Mouse (Mus musculus) MEL (cell line): ENCODE data around the gene Col25a1. TPM values are rescaled to one million over a fixed set of nuclear protein-coding genes. Genes with fewer than 3 reads are reported as not detected.

Experiments used
- DNase-seq: peaks from one replicate; pipeline ENCODE4 v3.0.0; 2011; ENCODE audit warnings: low read depth, low spot score
- H3K27ac ChIP-seq: 2 replicates; pipeline ENCODE4 v1.5.1; 2012; ENCODE audit warnings: low read depth, mild to moderate bottlenecking, control low read depth, low read length, moderate library complexity; ENCODE audit not compliant: control insufficient read depth
- H3K27me3 ChIP-seq, 2 experiments: fragments of 150-350 bp in 1 of 2; sonication (generic) in 1 of 2; 2 replicates each; pipeline ENCODE4 v1.6.1; 2012; ENCODE audit warnings: low read length in 2 of 2, mild to moderate bottlenecking in 2 of 2, improper control_type of control experiment in 1 of 2, moderate library complexity in 1 of 2; ENCODE audit not compliant: insufficient read depth in 2 of 2, control insufficient read depth in 1 of 2
- H3K36me3 ChIP-seq, 2 experiments: 2 replicates each; pipeline ENCODE4 v1.6.1; 2012 to 2014; ENCODE audit warnings: low read length in 2 of 2, improper control_type of control experiment in 1 of 2, inconsistent platforms in 1 of 2, mild to moderate bottlenecking in 1 of 2; ENCODE audit not compliant: insufficient read depth in 2 of 2, control insufficient read depth in 1 of 2
- H3K4me1 ChIP-seq, 2 experiments: fragments of 150-350 bp in 1 of 2; sonication (generic) in 1 of 2; 2 replicates each; pipeline ENCODE4 v1.6.1; 2012; ENCODE audit warnings: low read length in 2 of 2, improper control_type of control experiment in 1 of 2, mild to moderate bottlenecking in 1 of 2; ENCODE audit not compliant: insufficient read depth in 2 of 2, control insufficient read depth in 1 of 2
- H3K4me3 ChIP-seq, 2 experiments: fragments of 150-350 bp in 1 of 2; sonication (generic) in 1 of 2; 2 replicates each; pipeline ENCODE4 v1.5.1; 2012; ENCODE audit warnings: low read depth in 2 of 2, low read length in 2 of 2, mild to moderate bottlenecking in 2 of 2, moderate library complexity in 2 of 2, control low read depth in 1 of 2, improper control_type of control experiment in 1 of 2; ENCODE audit not compliant: control insufficient read depth in 1 of 2, insufficient read depth in 1 of 2
- H3K79me2 ChIP-seq: 2 replicates; pipeline ENCODE4 v1.6.1; 2012; ENCODE audit warnings: mild to moderate bottlenecking, low read length, moderate library complexity; ENCODE audit not compliant: control insufficient read depth, poor library complexity, insufficient read depth
- H3K9ac ChIP-seq: 2 replicates; pipeline ENCODE4 v1.6.1; 2012; ENCODE audit warnings: low read depth, mild to moderate bottlenecking, control low read depth, low read length, moderate library complexity; ENCODE audit not compliant: control insufficient read depth, poor library complexity, severe bottlenecking
- H3K9me3 ChIP-seq: fragments of 150-350 bp; sonication (generic); replicated peaks from 2 replicates; pipeline ENCODE4 v1.6.1; 2012; ENCODE audit warnings: mild to moderate bottlenecking, low read length, improper control_type of control experiment, moderate library complexity; ENCODE audit not compliant: insufficient read depth
- BHLHE40 ChIP-seq: IDR thresholded peaks from 2 replicates; pipeline ENCODE4 v1.6.1; 2012; ENCODE audit warnings: low read depth, mild to moderate bottlenecking, inconsistent platforms, low read length, improper control_type of control experiment, borderline replicate concordance
- CHD1 ChIP-seq: IDR thresholded peaks from 2 replicates; pipeline ENCODE4 v1.6.1; 2012; ENCODE audit warnings: low read depth, mild to moderate bottlenecking, inconsistent platforms, low read length, improper control_type of control experiment
- ELF1 ChIP-seq: IDR thresholded peaks from 2 replicates; pipeline ENCODE4 v1.6.1; 2014; ENCODE audit warnings: low read depth, mild to moderate bottlenecking, inconsistent platforms, low read length, improper control_type of control experiment, moderate library complexity
- GABPA ChIP-seq: IDR thresholded peaks from 2 replicates; pipeline ENCODE4 v1.6.1; 2012; ENCODE audit warnings: low read depth, mild to moderate bottlenecking, inconsistent platforms, low read length, improper control_type of control experiment, moderate library complexity
- HCFC1 ChIP-seq: IDR thresholded peaks from 2 replicates; pipeline ENCODE4 v1.6.1; 2012; ENCODE audit warnings: low read depth, mild to moderate bottlenecking, inconsistent platforms, low read length, improper control_type of control experiment, moderate library complexity
- JUND ChIP-seq: IDR thresholded peaks from 2 replicates; pipeline ENCODE4 v1.6.1; 2011; ENCODE audit warnings: low read depth, mild to moderate bottlenecking, improper control_type of control experiment, low read length
- KAT2A ChIP-seq: conservative IDR thresholded peaks from 2 replicates; pipeline ENCODE4 v1.6.1; 2012; ENCODE audit warnings: low read depth, low read length, improper control_type of control experiment, inconsistent platforms
- MAX ChIP-seq: IDR thresholded peaks from 2 replicates; pipeline ENCODE4 v1.6.1; 2011; ENCODE audit warnings: low read length, improper control_type of control experiment
- MAZ ChIP-seq: IDR thresholded peaks from 2 replicates; pipeline ENCODE4 v1.6.1; 2012; ENCODE audit warnings: low read depth, mild to moderate bottlenecking, inconsistent platforms, low read length, improper control_type of control experiment
- MEF2A ChIP-seq: IDR thresholded peaks from 2 replicates; pipeline ENCODE4 v1.6.1; 2014; ENCODE audit warnings: low read depth, mild to moderate bottlenecking, inconsistent platforms, low read length, improper control_type of control experiment; ENCODE audit not compliant: poor library complexity, insufficient replicate concordance, severe bottlenecking; ENCODE audit errors: extremely low read depth
- MXI1 ChIP-seq: IDR thresholded peaks from 2 replicates; pipeline ENCODE4 v1.6.1; 2011; ENCODE audit warnings: mild to moderate bottlenecking, low read depth, low read length, improper control_type of control experiment
- MYC ChIP-seq: IDR thresholded peaks from 2 replicates; pipeline ENCODE4 v1.6.1; 2011; ENCODE audit warnings: low read depth, mild to moderate bottlenecking, low read length, improper control_type of control experiment, moderate library complexity
- NELFE ChIP-seq: IDR thresholded peaks from 2 replicates; pipeline ENCODE4 v1.6.1; 2011; ENCODE audit warnings: low read depth, low read length, improper control_type of control experiment
- POLR2A ChIP-seq, 2 experiments: IDR thresholded peaks; 2 replicates each; pipeline ENCODE4 v1.6.1; 2011 to 2012; ENCODE audit warnings: low read length in 2 of 2, mild to moderate bottlenecking in 2 of 2, control low read depth in 1 of 2, improper control_type of control experiment in 1 of 2, low read depth in 1 of 2, moderate library complexity in 1 of 2; ENCODE audit not compliant: control insufficient read depth in 1 of 2, insufficient read depth in 1 of 2, poor library complexity in 1 of 2
- POLR2AphosphoS5 ChIP-seq: IDR thresholded peaks from 2 replicates; pipeline ENCODE4 v1.6.1; 2012; ENCODE audit warnings: low read depth, borderline replicate concordance, mild to moderate bottlenecking, inconsistent platforms, low read length, moderate library complexity, mixed read lengths
- RAD21 ChIP-seq: IDR thresholded peaks from 2 replicates; pipeline ENCODE4 v1.6.1; 2011; ENCODE audit warnings: mild to moderate bottlenecking, low read depth, low read length, improper control_type of control experiment
- SMC3 ChIP-seq: IDR thresholded peaks from 2 replicates; pipeline ENCODE4 v1.6.1; 2011; ENCODE audit warnings: low read depth, low read length, improper control_type of control experiment
- TCF12 ChIP-seq: IDR thresholded peaks from 2 replicates; pipeline ENCODE4 v1.6.1; 2014; ENCODE audit warnings: low read depth, mild to moderate bottlenecking, inconsistent platforms, low read length, improper control_type of control experiment, moderate library complexity
- USF2 ChIP-seq, 2 experiments: IDR thresholded peaks; 2 replicates each; pipeline ENCODE4 v1.6.1; 2011 to 2012; ENCODE audit warnings: improper control_type of control experiment in 2 of 2, low read length in 2 of 2, borderline replicate concordance in 1 of 2, inconsistent platforms in 1 of 2, low read depth in 1 of 2, mild to moderate bottlenecking in 1 of 2; ENCODE audit not compliant: insufficient read depth in 1 of 2
- ZNF384 ChIP-seq: IDR thresholded peaks from 2 replicates; pipeline ENCODE4 v1.6.1; 2012; ENCODE audit warnings: low read depth, mild to moderate bottlenecking, inconsistent platforms, low read length, improper control_type of control experiment
- polyA plus RNA-seq, 2 experiments: library from polyadenylated mRNA; stranded (reverse) in 1 of 2; unstranded in 1 of 2; fragments of >175 nt in 1 of 2; fragments of >200 nt in 1 of 2; gene quantifications; 2 replicates each; pipeline versions ENCODE4 v1.2.1 to v1.2.4; 2012; ENCODE audit warnings: low replicate concordance in 2 of 2, low read depth in 1 of 2; ENCODE audit not compliant: insufficient read length in 2 of 2, insufficient read depth in 1 of 2, missing spikeins in 1 of 2
- total RNA-seq: library from RNA; depleted of rRNA; stranded (reverse); fragments of 300-350 nt; gene quantifications from 2 replicates; pipeline ENCODE4 v1.2.3, GENCODE M21; 2012

The Col25a1 gene
- total and polyA plus RNA-seq, 3 experiments: not detected

DNA sequence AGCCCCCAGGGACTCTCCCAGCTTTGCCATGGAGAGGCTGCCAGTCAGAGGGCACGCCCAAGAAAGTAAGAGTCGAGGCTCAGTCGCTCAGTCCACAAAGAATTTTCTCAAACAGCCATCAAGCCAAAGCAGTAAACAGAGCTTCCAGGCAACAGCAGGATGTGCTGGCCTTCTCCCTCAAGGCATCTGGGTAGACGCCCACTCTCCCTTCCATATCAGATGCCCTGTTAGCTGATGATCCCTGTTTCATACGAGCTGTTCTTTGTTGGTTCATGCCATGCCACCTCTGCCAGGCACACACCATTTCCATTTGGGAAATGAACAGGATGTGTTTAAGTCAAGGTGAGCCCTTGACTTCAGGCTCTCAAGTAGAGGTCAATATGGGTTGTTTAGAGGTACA, 334.1 kb downstream of the Col25a1 start:
- Histone ChIP-seq H3K9me3 (no peaks in the 10 kb centered on the region), H3K79me2 (no peaks in the 10 kb centered on the region), H3K9ac (no peak overlapping the region), H3K27ac (no peak overlapping the region), H3K4me1 (no peaks in the 10 kb centered on the region), H3K36me3 (no peaks in the 10 kb centered on the region), H3K4me3 (no peak overlapping the region), H3K27me3 (no peaks in the 10 kb centered on the region)
- TF ChIP-seq ELF1 (no peak), NELFE (no peak), SMC3 (no peak)
- no peak for DNase-seq

DNA sequence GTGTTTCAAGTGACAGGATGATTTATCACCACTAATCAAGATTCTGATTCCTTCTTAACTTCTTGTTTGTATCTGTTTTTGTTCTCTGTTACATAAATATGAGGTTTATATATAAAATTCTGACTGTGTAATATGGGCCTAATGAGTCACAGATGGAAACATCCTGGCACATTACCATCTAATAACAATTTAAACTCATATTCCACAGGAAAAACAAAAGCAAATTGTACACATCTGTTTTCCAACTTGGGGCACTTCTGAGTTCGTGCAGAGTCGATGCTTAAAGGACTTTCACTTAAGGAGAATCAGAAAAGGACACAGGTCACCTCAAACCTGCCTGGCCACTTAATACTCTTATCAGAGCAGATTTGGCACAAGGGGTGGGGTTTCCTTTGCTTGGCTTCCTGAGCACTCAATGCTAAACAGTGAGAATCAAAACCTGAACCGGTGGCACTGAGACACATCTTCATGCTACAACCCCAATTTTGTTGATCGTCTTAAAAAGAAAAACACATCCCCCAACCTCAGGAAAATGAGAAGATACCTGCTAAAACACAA, 342.0 kb downstream of the Col25a1 start:
- DNase-seq: no peak
- no peaks in the 10 kb centered on the region for H3K79me2 ChIP-seq
- no peak overlapping the region for H3K27ac ChIP-seq
- no peaks in the 10 kb centered on the region for H3K9me3 ChIP-seq
- TF ChIP-seq HCFC1 (no peak), KAT2A (no peak), ZNF384 (no peak), POLR2A (IDR thresholded peaks at IDR 0.05; ENCODE audit: control insufficient read depth in 1 of 2, insufficient read depth in 1 of 2, low read depth in 1 of 2, low read length in 2 of 2, poor library complexity in 1 of 2) (no peak), POLR2AphosphoS5 (no peak), MAX (no peak), MXI1 (no peak), MYC (no peak), BHLHE40 (no peak), CHD1 (no peak), RAD21 (no peak), MEF2A (no peak), GABPA (no peak), JUND (no peak), USF2 (IDR thresholded peaks at IDR 0.05; ENCODE audit: borderline replicate concordance in 1 of 2, insufficient read depth in 1 of 2, low read depth in 1 of 2, low read length in 2 of 2) (no peak), SMC3 (no peak), MAZ (no peak), TCF12 (no peak)
- H3K4me3 ChIP-seq: no peak overlapping the region
- H3K4me1 ChIP-seq: no peaks in the 10 kb centered on the region
- no peaks in the 10 kb centered on the region for H3K27me3 ChIP-seq
- H3K36me3 ChIP-seq: no peaks in the 10 kb centered on the region
- no peak overlapping the region for H3K9ac ChIP-seq
